Mouse (Mus musculus) embryo, embryonic 11 days (tissue): ENCODE results near the gene Gnptg.
"Not testable (repeated sequence)": the region's sequence is repeated elsewhere in the genome, so short reads cannot be mapped to it uniquely, and the experiment has no call there.

Experiments
- DNase-seq: peaks from one replicate; pipeline ENCODE4 v3.0.0-alpha.2; 2015

Gnptg gene

GRCm38 (mm10) chr17:25243131-25243780, 3.3 kb upstream of the Gnptg start:
- DNase-seq = no peak

GRCm38 (mm10) chr17:25235635-25236034, 4.3 kb downstream of the Gnptg start:
- no peak for DNase-seq

GRCm38 (mm10) chr17:25231621-25232020, 8.3 kb downstream of the Gnptg start:
- not testable (repeated sequence) for DNase-seq

GRCm38 (mm10) chr17:25230700-25231099, 9.2 kb downstream of the Gnptg start:
- no peak for DNase-seq

GRCm38 (mm10) chr17:25230014-25230655, 9.8 kb downstream of the Gnptg start:
- not testable (repeated sequence) for DNase-seq

- no peak for DNase-seq
Measured at GRCm38 (mm10) chr17:25227991-25228390, 11.9 kb downstream of the Gnptg start.

GRCm38 (mm10) chr17:25225659-25226058, 14.3 kb downstream of the Gnptg start:
- DNase-seq = no peak

GRCm38 (mm10) chr17:25224586-25225222, 15.2 kb downstream of the Gnptg start:
- no peak for DNase-seq

- DNase-seq = no peak
Measured at GRCm38 (mm10) chr17:25222951-25223601, 16.8 kb downstream of the Gnptg start.

- DNase-seq = peak; percentile 9
Measured at GRCm38 (mm10) chr17:25222504-25222940, 17.4 kb downstream of the Gnptg start.

GRCm38 (mm10) chr17:25221821-25222503, 18.0 kb downstream of the Gnptg start:
- DNase-seq = peak; percentile 74

- no peak for DNase-seq
Measured at GRCm38 (mm10) chr17:25220746-25221145, 19.2 kb downstream of the Gnptg start.

GRCm38 (mm10) chr17:25219492-25220295, 20.2 kb downstream of the Gnptg start:
- DNase-seq = no peak

- no peak for DNase-seq
Measured at GRCm38 (mm10) chr17:25218967-25219366, 21.0 kb downstream of the Gnptg start.

GRCm38 (mm10) chr17:25215431-25215830, 24.5 kb downstream of the Gnptg start:
- no peak for DNase-seq

- no peak for DNase-seq
Measured at GRCm38 (mm10) chr17:25211705-25212104, 28.2 kb downstream of the Gnptg start.

GRCm38 (mm10) chr17:25210680-25211466, 29.1 kb downstream of the Gnptg start:
- DNase-seq = no peak

- no peak for DNase-seq
Measured at GRCm38 (mm10) chr17:25210006-25210405, 29.9 kb downstream of the Gnptg start.

GRCm38 (mm10) chr17:25202401-25202800, 37.5 kb downstream of the Gnptg start:
- DNase-seq = no peak

- DNase-seq = no peak
Measured at GRCm38 (mm10) chr17:25189091-25189490, 50.8 kb downstream of the Gnptg start.
